Mouse (Mus musculus): Measurements from ENCODE around the gene Olfr750. TPM values are rescaled to one million over a fixed set of nuclear protein-coding genes. Genes with fewer than 3 reads are reported as not detected.
A peak's percentile ranks its signal among the peaks of the same experiment; 100 is the strongest.
"Not testable (repeated sequence)": the region's sequence is repeated elsewhere in the genome, so short reads cannot be mapped to it uniquely, and the experiment has no call there.

Olfr750 gene
- polyA plus RNA-seq (2015; fragmentation: Nextera tagmentation; extraction: Ambion mirVana), result 0.05 TPM in 1 of 2 replicates, not detected in the other

GRCm38 (mm10) chr14:51074335-51074734 lies at the start of gene Olfr750:
Gene Olfr750, minus strand, starts transcription at chr14:51074435.
- WGBS, result 91% methylated on average over 3 of the region's 3 CpGs
- Histone ChIP-seq H3K9me3 (no peaks in the 10 kb centered on the region), H3K4me2 (no peak within 1 kb of the TSS), H3K9ac (no peak within 1 kb of the TSS), H3K4me3 (no peak within 1 kb of the TSS), H3K27ac (no peak within 1 kb of the TSS), H3K4me1 (replicated peaks) (no peaks in the 10 kb centered on the region), H3K27me3 (no peaks in the 10 kb centered on the region), H3K36me3 (no peaks in the 10 kb centered on the region)
- no peak for ATAC-seq (ENCODE audit: low FRiP score)

GRCm38 (mm10) chr14:51113916-51114560 lies 39.8 kb upstream of the Olfr750 start, which contains the start of gene Eddm3b:
Gene Eddm3b, plus strand, starts transcription at chr14:51114426.
- Histone ChIP-seq H3K9me3 (peaks cover 6% of the 10 kb centered on the region; the same call in 1 of the 2 replicates), H3K4me1 (replicated peaks) (no peaks in the 10 kb centered on the region), H3K9ac (no peak within 1 kb of the TSS), H3K27ac (no peak within 1 kb of the TSS), H3K27me3 (no peaks in the 10 kb centered on the region), H3K4me3 (no peak within 1 kb of the TSS), H3K4me2 (no peak within 1 kb of the TSS), H3K36me3 (no peaks in the 10 kb centered on the region)
- WGBS, result 38% methylated on average over 12 of the region's 12 CpGs
- no peak for ATAC-seq (ENCODE audit: low FRiP score)

GRCm38 (mm10) chr14:51113476-51113875 lies 39.2 kb upstream of the Olfr750 start:
- Histone ChIP-seq H3K9me3 (0 out of 2 replicates have a peak, but pooled peaks cover under 1% of the 10 kb centered on the region), H3K27me3 (no peaks in the 10 kb centered on the region), H3K36me3 (no peaks in the 10 kb centered on the region), H3K9ac (no peak overlapping the region), H3K4me2 (no peak overlapping the region), H3K4me3 (no peak overlapping the region), H3K27ac (no peak overlapping the region), H3K4me1 (replicated peaks) (no peaks in the 10 kb centered on the region)
- WGBS, result 30% methylated on average over 9 of the region's 9 CpGs
- no peak for ATAC-seq (ENCODE audit: low FRiP score)

GRCm38 (mm10) chr14:51111966-51112365 lies 37.7 kb upstream of the Olfr750 start:
- Histone ChIP-seq H3K27me3 (no peaks in the 10 kb centered on the region), H3K4me3 (no peak overlapping the region), H3K27ac (no peak overlapping the region), H3K9ac (no peak overlapping the region), H3K4me2 (no peak overlapping the region), H3K36me3 (no peaks in the 10 kb centered on the region), H3K9me3 (no peaks in the 10 kb centered on the region), H3K4me1 (replicated peaks) (no peaks in the 10 kb centered on the region)
- no peak for ATAC-seq (ENCODE audit: low FRiP score)
- 83% methylated on average over 3 of the region's 3 CpGs for WGBS

- Histone ChIP-seq H3K4me2 (no peak overlapping the region), H3K36me3 (0 out of 2 replicates have a peak, but pooled peaks cover 2% of the 10 kb centered on the region), H3K27ac (no peak overlapping the region), H3K9me3 (no peaks in the 10 kb centered on the region), H3K9ac (no peak overlapping the region), H3K4me3 (no peak overlapping the region), H3K27me3 (no peaks in the 10 kb centered on the region), H3K4me1 (replicated peaks) (no peaks in the 10 kb centered on the region)
- no peak for ATAC-seq (ENCODE audit: low FRiP score)
Observed at GRCm38 (mm10) chr14:51106449-51106967, 32.3 kb upstream of the Olfr750 start.

- ATAC-seq (ENCODE audit: low FRiP score), result no peak
- no peak overlapping the region for H3K27ac ChIP-seq
- no peak overlapping the region for H3K4me3 ChIP-seq
- no peaks in the 10 kb centered on the region for H3K9me3 ChIP-seq
- H3K9ac ChIP-seq, result no peak overlapping the region
- 86% methylated on average over 2 of the region's 2 CpGs for WGBS
- H3K4me1 ChIP-seq (replicated peaks), result no peaks in the 10 kb centered on the region
- 0 out of 2 replicates have a peak, but pooled peaks cover 2% of the 10 kb centered on the region for H3K36me3 ChIP-seq
- no peaks in the 10 kb centered on the region for H3K27me3 ChIP-seq
- H3K4me2 ChIP-seq, result no peak overlapping the region
Observed at GRCm38 (mm10) chr14:51104366-51104765, 30.1 kb upstream of the Olfr750 start.

- 63% methylated on average over 3 of the region's 3 CpGs for WGBS
- ATAC-seq (ENCODE audit: low FRiP score), result peak; percentile 58
- no peak overlapping the region for H3K9ac ChIP-seq
Observed at GRCm38 (mm10) chr14:51103217-51103616, 29.0 kb upstream of the Olfr750 start.

GRCm38 (mm10) chr14:51101284-51101683 lies 27.0 kb upstream of the Olfr750 start:
- H3K4me3 ChIP-seq, result no peak overlapping the region
- no peak overlapping the region for H3K4me2 ChIP-seq
- no peaks in the 10 kb centered on the region for H3K27me3 ChIP-seq
- no peaks in the 10 kb centered on the region for H3K9me3 ChIP-seq
- no peak for ATAC-seq (ENCODE audit: low FRiP score)
- no peaks in the 10 kb centered on the region for H3K4me1 ChIP-seq (replicated peaks)
- no peak overlapping the region for H3K9ac ChIP-seq
- no peak overlapping the region for H3K27ac ChIP-seq
- WGBS, result 80% methylated on average over 9 of the region's 9 CpGs
- 0 out of 2 replicates have a peak, but pooled peaks cover 2% of the 10 kb centered on the region for H3K36me3 ChIP-seq

More at GRCm38 (mm10) chr14:51103217-51103616, 29.0 kb upstream of the Olfr750 start:
- Histone ChIP-seq H3K27ac (no peak overlapping the region), H3K36me3 (0 out of 2 replicates have a peak, but pooled peaks cover 2% of the 10 kb centered on the region), H3K4me3 (no peak overlapping the region), H3K27me3 (no peaks in the 10 kb centered on the region), H3K9me3 (no peaks in the 10 kb centered on the region), H3K4me2 (no peak overlapping the region), H3K4me1 (replicated peaks) (no peaks in the 10 kb centered on the region)

- H3K9me3 ChIP-seq, result no peaks in the 10 kb centered on the region
- WGBS, result 94% methylated on average over 11 of the region's 11 CpGs
- no peak overlapping the region for H3K9ac ChIP-seq
- no peaks in the 10 kb centered on the region for H3K27me3 ChIP-seq
- no peak overlapping the region for H3K27ac ChIP-seq
- H3K4me2 ChIP-seq, result no peak overlapping the region
- H3K4me3 ChIP-seq, result no peak overlapping the region
- H3K4me1 ChIP-seq (replicated peaks), result no peaks in the 10 kb centered on the region
- no peak for ATAC-seq (ENCODE audit: low FRiP score)
- no peaks in the 10 kb centered on the region for H3K36me3 ChIP-seq
Observed at GRCm38 (mm10) chr14:51098921-51099320, 24.7 kb upstream of the Olfr750 start.

GRCm38 (mm10) chr14:51098300-51098699 lies 24.1 kb upstream of the Olfr750 start:
- not testable (repeated sequence) for H3K27me3 ChIP-seq; H3K4me1 ChIP-seq (replicated peaks); H3K4me2 ChIP-seq; H3K36me3 ChIP-seq; H3K9ac ChIP-seq; H3K9me3 ChIP-seq; H3K4me3 ChIP-seq; H3K27ac ChIP-seq
- peak; percentile 40 for ATAC-seq (ENCODE audit: low FRiP score)
- WGBS, result 38% methylated on average over 1 of the region's 1 CpGs

- no peak for ATAC-seq (ENCODE audit: low FRiP score)
- H3K4me3 ChIP-seq, result no peak overlapping the region
Observed at GRCm38 (mm10) chr14:51095736-51096524, 21.7 kb upstream of the Olfr750 start.

GRCm38 (mm10) chr14:51094921-51095320 lies 20.7 kb upstream of the Olfr750 start:
- 0 out of 2 replicates have a peak, but pooled peaks cover 3% of the 10 kb centered on the region for H3K4me1 ChIP-seq (replicated peaks)
- ATAC-seq (ENCODE audit: low FRiP score), result no peak
- H3K4me3 ChIP-seq, result no peak overlapping the region

More at GRCm38 (mm10) chr14:51095736-51096524, 21.7 kb upstream of the Olfr750 start:
- Histone ChIP-seq H3K27ac (no peak overlapping the region), H3K9me3 (no peaks in the 10 kb centered on the region), H3K9ac (no peak overlapping the region), H3K36me3 (no peaks in the 10 kb centered on the region), H3K4me1 (replicated peaks) (0 out of 2 replicates have a peak, but pooled peaks cover 3% of the 10 kb centered on the region), H3K4me2 (no peak overlapping the region), H3K27me3 (no peaks in the 10 kb centered on the region)
- 73% methylated on average over 9 of the region's 9 CpGs for WGBS

More at GRCm38 (mm10) chr14:51094921-51095320, 20.7 kb upstream of the Olfr750 start:
- 68% methylated on average over 8 of the region's 9 CpGs for WGBS
- no peak overlapping the region for H3K27ac ChIP-seq
- H3K4me2 ChIP-seq, result no peak overlapping the region
- no peaks in the 10 kb centered on the region for H3K9me3 ChIP-seq
- H3K27me3 ChIP-seq, result no peaks in the 10 kb centered on the region
- no peaks in the 10 kb centered on the region for H3K36me3 ChIP-seq
- no peak overlapping the region for H3K9ac ChIP-seq
